Comparison of ENCODE assay signal across 9 mouse cellular contexts in the genomic region with DNA sequence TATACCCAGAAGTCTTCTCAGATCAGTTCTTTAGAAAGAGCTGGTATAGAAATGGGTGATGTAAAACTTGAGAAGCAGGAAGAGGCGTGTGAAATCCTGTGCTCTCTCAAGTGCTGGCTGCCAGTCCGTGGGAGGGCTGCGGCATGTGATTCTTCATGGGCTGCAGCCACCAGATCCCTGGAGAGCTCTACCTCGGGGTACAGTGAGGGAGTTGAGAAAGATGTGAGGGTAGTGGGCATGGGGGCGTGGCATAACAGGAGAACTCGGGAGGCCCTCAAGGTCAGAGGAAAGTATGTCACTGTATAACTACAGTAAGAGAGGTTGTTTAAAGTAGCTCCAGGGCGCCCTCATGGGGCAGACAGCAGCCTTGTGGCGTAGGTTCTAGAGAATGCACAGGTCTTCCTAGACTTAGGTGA. TPM values are rescaled to one million over a fixed set of nuclear protein-coding genes. Genes with fewer than 3 reads are reported as not detected.
DNase-seq lines count a peak whose midpoint lies in the region; ATAC-seq and TF ChIP-seq lines count a peak whose summit lies in the region.
"Had no signal": no experiment of that assay in that cellular context is flagged by ENCODE, and none has a peak within 500 bp of the region (broad histone marks: within the 10 kb centered on the region; RNA-seq: fewer than 3 reads in every experiment).

No protein-coding gene starts in this region.

- ATAC-seq in inflammation-experienced regulatory T-cells, adult 6 months = peak; percentile 58
- ATAC-seq in limb, embryonic 14.5 days (ENCODE audit: low FRiP score, low read depth) = no peak

- intact Hi-C loops in heart, postnatal 25 days (cut with DNase I) = no loop called here

- WGBS in limb, embryonic 14.5 days = 31% methylated on average over 8 of the region's 8 CpGs

- TF ChIP-seq POLR2A in limb, embryonic 14.5 days (IDR thresholded peaks at IDR 0.05; ENCODE audit: borderline replicate concordance, extremely low read depth, insufficient read depth, insufficient read length) = no peak

- peaks cover 6% of the 10 kb centered on the region for H3K36me3 ChIP-seq in limb, embryonic 14.5 days (ENCODE audit: control insufficient read depth, insufficient read depth, low read length)

- H3K4me1 ChIP-seq in limb, embryonic 14.5 days (ENCODE audit: control insufficient read depth, insufficient read depth, low read length) = no peaks in the 10 kb centered on the region; the same call in 1 of the 2 replicates

- H3K27ac ChIP-seq in limb, embryonic 14.5 days (replicated peaks; ENCODE audit: low read depth, low read length) = no peak overlapping the region

- no peak overlapping the region for H3K4me3 ChIP-seq in limb, embryonic 14.5 days (replicated peaks; ENCODE audit: low read length)

- no peaks in the 10 kb centered on the region for H3K27me3 ChIP-seq in limb, embryonic 14.5 days (ENCODE audit: control insufficient read depth, insufficient read depth, low read length)

- peak; percentile 44 to 75 for DNase-seq in heart, adult 18-20 months
- no peak for DNase-seq in heart, postnatal 25 days (ENCODE audit: low spot score)
- peak; percentile 69 for DNase-seq in ES-CJ7 (ENCODE audit: low read depth, low spot score)
- DNase-seq in c-Kit-positive CD71-positive TER-119-positive erythroid progenitor cells, embryonic 14.5 days (ENCODE audit: low spot score) = peak; percentile 37
- DNase-seq in limb, embryonic 14.5 days (ENCODE audit: low spot score) = peak; percentile 54
- peak; percentile 71 for DNase-seq in retina, embryonic 14.5 days (ENCODE audit: low spot score)
- DNase-seq in ovary, adult 18-20 months (ENCODE audit: low spot score) = no peak

- H3K9ac ChIP-seq in limb, embryonic 14.5 days (ENCODE audit: low read depth, low read length, severe bottlenecking) = no peak overlapping the region

- no peaks in the 10 kb centered on the region for H3K9me3 ChIP-seq in limb, embryonic 14.5 days (ENCODE audit: control insufficient read depth, low read length)

- H3K4me2 ChIP-seq in limb, embryonic 14.5 days (replicated peaks; ENCODE audit: low read depth, low read length, severe bottlenecking) = no peak overlapping the region

RNA-seq across cellular contexts. Expression of gene Tmem121b, which starts 10.4 kb away (rescaled TPM):
- total RNA-seq in heart, adult 18-20 months (2021) = not detected
- not detected for total RNA-seq in heart, postnatal 25 days (2021)
- under 1 TPM in 2 of 3 experiments, not detected in 1; 0.41 to 0.56 TPM for polyA plus RNA-seq in inflammation-experienced regulatory T-cells, adult 6 months (2017; shearing (Covaris generic))
- 0.52 and 0.78 TPM in 2 replicates for polyA plus RNA-seq in limb, embryonic 14.5 days (2012; rRNA removed)
- polyA plus RNA-seq in limb, embryonic 14.5 days (2014; fragmentation: Nextera tagmentation; extraction: Ambion mirVana) = 0.21 and 0.23 TPM in 2 replicates
- total RNA-seq: gastrocnemius, adult 8-10 months had no signal

RNA-seq across cellular contexts. Expression of gene Il17ra, which starts 20.2 kb away (rescaled TPM):
- total RNA-seq in heart, adult 18-20 months (2021) = 1 to 10 TPM; 2.3 to 3.0 TPM
- total RNA-seq in heart, postnatal 25 days (2021) = 1 to 10 TPM; 2.4 to 3.0 TPM
- polyA plus RNA-seq in inflammation-experienced regulatory T-cells, adult 6 months (2017; shearing (Covaris generic)) = 10 to 100 TPM in 2 of 3 experiments, 1 to 10 TPM in 1; 9.7 to 27.4 (median 25.2) TPM
- 6.0 and 8.4 TPM in 2 replicates for polyA plus RNA-seq in limb, embryonic 14.5 days (2012; rRNA removed)
- polyA plus RNA-seq in limb, embryonic 14.5 days (2014; fragmentation: Nextera tagmentation; extraction: Ambion mirVana) = 3.1 and 3.7 TPM in 2 replicates

RNA-seq across cellular contexts. Expression of gene Hdhd5, which starts 47.9 kb away (rescaled TPM):
- total RNA-seq in heart, adult 18-20 months (2021) = 10 to 100 TPM; 18.7 to 21.8 TPM
- total RNA-seq in heart, postnatal 25 days (2021) = 10 to 100 TPM; 19.6 to 21.5 TPM
- polyA plus RNA-seq in inflammation-experienced regulatory T-cells, adult 6 months (2017; shearing (Covaris generic)) = 10 to 100 TPM; 24.6 to 38.9 (median 33.1) TPM
- polyA plus RNA-seq in limb, embryonic 14.5 days (2012; rRNA removed) = 25.2 and 30.3 TPM in 2 replicates
- polyA plus RNA-seq in limb, embryonic 14.5 days (2014; fragmentation: Nextera tagmentation; extraction: Ambion mirVana) = 10.6 and 12.5 TPM in 2 replicates

Comparison
In these comparisons a context has a peak if more than half of its experiments do, and no peak if none do; other contexts are left out.
1. DNase-seq: peak in heart, adult 18-20 months (2 of 2), ES-CJ7 (single experiment), c-Kit-positive CD71-positive TER-119-positive erythroid progenitor cells, embryonic 14.5 days (single experiment), limb, embryonic 14.5 days (single experiment) and retina, embryonic 14.5 days (single experiment); none in heart, postnatal 25 days (single experiment) and ovary, adult 18-20 months (single experiment).